9 mouse cellular contexts compared by ENCODE assay signal in genomic region chr2:37969713-37970485, GRCm38 (mm10).
DNase-seq lines count a peak whose midpoint lies in the region; ATAC-seq and TF ChIP-seq lines count a peak whose summit lies in the region.
"Had no signal": no experiment of that assay in that cellular context is flagged by ENCODE, and none has a peak within 500 bp of the region (broad histone marks: within the 10 kb centered on the region; RNA-seq: fewer than 3 reads in every experiment).

No protein-coding gene starts in this region.

- H3K9me3 ChIP-seq in neural tube, embryonic 12.5 days: no peaks in the 10 kb centered on the region
- H3K9me3 ChIP-seq in neural tube, embryonic 15.5 days (replicated peaks): no peaks in the 10 kb centered on the region
- H3K9me3 ChIP-seq in liver, postnatal 0 days (ENCODE audit: low read length): no peaks in the 10 kb centered on the region
- H3K9me3 ChIP-seq: megakaryocyte, embryonic 14.5 days had no signal

- H3K36me3 ChIP-seq in neural tube, embryonic 12.5 days: no peaks in the 10 kb centered on the region
- H3K36me3 ChIP-seq in neural tube, embryonic 15.5 days: no peaks in the 10 kb centered on the region
- H3K36me3 ChIP-seq in liver, postnatal 0 days (replicated peaks; ENCODE audit: insufficient read depth, low read length): no peaks in the 10 kb centered on the region

- no peak overlapping the region for H3K9ac ChIP-seq in neural tube, embryonic 12.5 days
- no peak overlapping the region for H3K9ac ChIP-seq in neural tube, embryonic 15.5 days (replicated peaks)
- H3K9ac ChIP-seq in liver, postnatal 0 days (replicated peaks): no peak overlapping the region

- WGBS in neural tube, embryonic 12.5 days: 47% methylated on average over 5 of the region's 5 CpGs
- WGBS in neural tube, embryonic 15.5 days: 41% methylated on average over 5 of the region's 5 CpGs
- 67% methylated on average over 5 of the region's 5 CpGs for WGBS in liver, postnatal 0 days (ENCODE audit: insufficient replicate concordance)

- intact Hi-C loops in gastrocnemius, adult 2 months (cut with DNase I): no loop called here
- intact Hi-C loops in gastrocnemius, postnatal 36 days (cut with DNase I): no loop called here

- H3K27me3 ChIP-seq in neural tube, embryonic 12.5 days (replicated peaks): no peaks in the 10 kb centered on the region
- H3K27me3 ChIP-seq in neural tube, embryonic 15.5 days (replicated peaks): no peaks in the 10 kb centered on the region
- H3K27me3 ChIP-seq in liver, postnatal 0 days (ENCODE audit: insufficient read depth, low read length): no peaks in the 10 kb centered on the region
- H3K27me3 ChIP-seq: megakaryocyte, embryonic 14.5 days had no signal

- H3K4me1 ChIP-seq in neural tube, embryonic 12.5 days: peaks cover 3% of the 10 kb centered on the region; the same call in 1 of the 2 replicates
- no peaks in the 10 kb centered on the region; the same call in 1 of the 2 replicates for H3K4me1 ChIP-seq in neural tube, embryonic 15.5 days
- no peaks in the 10 kb centered on the region for H3K4me1 ChIP-seq in liver, postnatal 0 days (ENCODE audit: insufficient read depth)

- DNase-seq in gastrocnemius, adult 2 months: no peak
- no peak for DNase-seq in gastrocnemius, postnatal 36 days
- no peak for DNase-seq in neural tube, embryonic 10.5 days (ENCODE audit: extremely low spot score, low spot score)
- peak; percentile 60 for DNase-seq in kidney, adult 18-20 months
- DNase-seq in cerebellum, postnatal 10 days: no peak
- DNase-seq in liver, postnatal 0 days: no peak

- no peak overlapping the region for H3K4me2 ChIP-seq in neural tube, embryonic 12.5 days (replicated peaks)
- H3K4me2 ChIP-seq in neural tube, embryonic 15.5 days: no peak overlapping the region
- H3K4me2 ChIP-seq in liver, postnatal 0 days (ENCODE audit: low read depth, low read length): no peak overlapping the region

- peak; percentile 68; the same call in 1 of the 2 replicates for ATAC-seq in neural tube, embryonic 12.5 days (ENCODE audit: low FRiP score, low read depth)
- peak; percentile 50; the same call in 1 of the 2 replicates for ATAC-seq in neural tube, embryonic 15.5 days (ENCODE audit: low FRiP score)
- ATAC-seq in liver, postnatal 0 days: no peak

- TF ChIP-seq EP300 in liver, postnatal 0 days (IDR thresholded peaks at IDR 0.05; ENCODE audit: low read depth): no peak

- TF ChIP-seq CTCF in gastrocnemius, adult 2 months (IDR thresholded peaks at IDR 0.05): peak; percentile 25; the same call in 1 of the 2 replicates
- no peak for TF ChIP-seq CTCF in liver, postnatal 0 days (IDR thresholded peaks at IDR 0.05; ENCODE audit: low read depth)

- H3K4me3 ChIP-seq in gastrocnemius, adult 2 months: no peak overlapping the region
- H3K4me3 ChIP-seq in neural tube, embryonic 12.5 days: no peak overlapping the region
- H3K4me3 ChIP-seq in neural tube, embryonic 15.5 days (replicated peaks): no peak overlapping the region
- H3K4me3 ChIP-seq in liver, postnatal 0 days (ENCODE audit: low read depth, low read length): no peak overlapping the region
- H3K4me3 ChIP-seq: megakaryocyte, embryonic 14.5 days had no signal

- H3K27ac ChIP-seq in gastrocnemius, adult 2 months: no peak overlapping the region
- no peak overlapping the region for H3K27ac ChIP-seq in neural tube, embryonic 12.5 days
- no peak overlapping the region for H3K27ac ChIP-seq in neural tube, embryonic 15.5 days (replicated peaks)
- no peak overlapping the region for H3K27ac ChIP-seq in liver, postnatal 0 days (ENCODE audit: low read depth)
